Mouse (Mus musculus) retina, postnatal 1 day (tissue): ENCODE results near the gene Sri.
"Not testable (repeated sequence)": the region's sequence is repeated elsewhere in the genome, so short reads cannot be mapped to it uniquely, and the experiment has no call there.

Experiments
- DNase-seq: peaks from one replicate; pipeline ENCODE4 v3.0.0-alpha.2; 2012

Sri gene

DNA sequence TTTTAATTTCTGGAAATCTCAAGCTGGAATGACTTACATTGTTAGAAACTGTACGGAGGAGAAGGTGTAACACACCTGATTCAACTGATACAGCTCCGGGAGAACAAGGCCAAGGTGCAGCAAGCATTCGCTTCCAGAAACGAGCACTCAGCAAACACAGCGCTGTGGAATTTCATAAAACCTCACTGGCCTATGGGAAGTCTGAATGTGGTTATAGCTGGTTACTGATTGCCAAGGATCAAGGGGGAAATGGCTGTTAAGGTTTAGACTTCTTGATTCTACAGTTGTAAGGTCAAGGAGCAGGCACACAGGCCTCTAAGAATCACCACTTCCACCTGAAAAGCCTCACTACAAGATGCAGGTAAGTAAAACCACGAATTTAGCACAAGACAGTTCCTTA, at the start of gene Sri:
Sri (plus strand) TSS at position 224 of the 400 bp plus-strand sequence.
- no peak for DNase-seq

DNA sequence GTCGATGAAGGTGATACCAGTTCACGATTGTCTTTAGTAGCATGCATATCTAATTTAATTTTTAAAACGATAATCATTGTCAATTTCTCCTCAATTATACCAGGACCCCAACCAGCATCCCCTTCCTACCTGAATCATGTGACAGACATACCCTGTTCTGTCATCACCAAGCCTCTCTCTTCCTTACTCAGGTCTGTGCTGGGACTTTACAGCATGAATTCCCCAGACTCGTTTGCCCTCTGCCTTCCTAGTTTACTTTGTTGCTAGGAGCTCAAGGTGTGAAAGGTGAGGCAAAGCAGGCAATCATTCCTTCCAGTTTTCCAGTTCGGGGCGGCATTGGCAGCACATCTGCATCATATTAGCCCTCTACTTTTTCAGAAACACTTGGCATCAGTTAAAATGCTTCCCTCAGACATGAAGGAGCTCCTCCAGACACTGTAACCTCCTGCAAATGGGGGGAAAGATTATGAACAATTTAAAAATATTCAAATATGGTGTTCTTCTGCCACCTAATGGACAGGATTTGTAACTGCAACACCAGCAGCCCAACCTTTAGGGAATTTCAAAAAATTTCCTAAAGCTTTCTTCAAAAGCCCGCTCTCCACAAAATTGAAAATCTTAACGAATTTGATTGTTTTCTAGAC, 49.4 kb upstream of the Sri start:
- DNase-seq, result peak; percentile 57

- no peak for DNase-seq
Observed at GRCm38 (mm10) chr5:7997086-7997485, 48.8 kb upstream of the Sri start.

DNA sequence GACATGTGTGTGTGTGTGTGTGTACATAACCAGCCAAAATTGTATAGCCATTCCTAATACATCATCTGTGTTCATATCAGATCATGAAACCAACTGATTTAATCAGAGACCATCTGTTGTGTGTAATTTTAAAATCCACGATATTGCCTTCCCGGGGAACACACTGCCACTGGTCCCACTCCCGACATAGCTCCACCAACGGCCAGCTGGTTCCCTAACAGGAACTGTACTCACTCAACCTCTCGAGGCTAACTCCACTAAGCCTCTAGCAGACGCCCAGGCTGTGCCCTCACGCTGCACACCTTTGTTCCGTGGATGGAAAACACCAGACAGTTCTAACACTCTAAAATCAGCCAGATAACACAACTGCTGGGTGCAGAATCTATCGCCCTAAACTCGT, 45.4 kb upstream of the Sri start:
- DNase-seq, result no peak

GRCm38 (mm10) chr5:8002827-8003226, 43.1 kb upstream of the Sri start:
- DNase-seq, result no peak

DNA sequence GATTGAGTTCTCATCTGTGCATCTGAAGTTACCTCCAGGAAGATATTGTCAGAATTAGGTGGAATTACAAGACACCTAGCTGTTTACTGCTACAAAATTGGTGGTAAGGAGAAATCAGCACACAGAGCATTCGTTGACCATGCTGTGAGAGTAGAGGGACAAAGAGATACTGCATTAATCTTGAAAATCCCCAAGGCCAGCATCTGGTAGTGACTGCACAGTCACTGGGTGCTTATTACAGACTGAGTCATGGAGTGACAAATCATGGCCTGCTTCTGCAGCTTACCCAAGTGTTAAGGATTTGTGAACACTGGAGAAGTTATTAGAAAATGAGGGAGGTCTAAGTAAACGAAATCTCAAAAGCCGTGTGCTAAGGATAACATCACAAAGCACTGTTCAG, 32.6 kb upstream of the Sri start:
- no peak for DNase-seq

DNA sequence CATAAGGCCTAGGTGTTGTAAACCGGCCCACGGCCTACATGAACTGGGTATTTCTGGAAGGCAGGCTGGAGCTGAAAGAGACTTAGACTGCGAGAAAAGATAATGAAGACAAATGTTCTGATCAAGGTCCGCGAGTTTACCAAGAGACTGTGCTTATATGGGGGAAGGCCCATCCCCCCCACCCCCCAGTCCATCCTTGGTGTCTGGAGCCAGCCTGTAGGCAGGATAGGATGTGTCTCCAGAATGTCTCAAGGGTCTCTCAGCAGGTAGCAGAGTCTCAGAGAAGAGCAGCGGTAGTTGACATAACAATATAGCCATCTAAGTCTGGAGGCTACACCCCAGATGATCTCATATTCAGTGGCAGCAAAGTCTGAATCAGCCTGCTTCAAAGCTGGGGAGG, 11.3 kb upstream of the Sri start:
- not testable (repeated sequence) for DNase-seq

- DNase-seq, result no peak
Observed at GRCm38 (mm10) chr5:8053827-8054226, 7.9 kb downstream of the Sri start.

GRCm38 (mm10) chr5:8055721-8056129, 9.8 kb downstream of the Sri start:
- DNase-seq, result no peak

GRCm38 (mm10) chr5:8056141-8057017, 10.5 kb downstream of the Sri start:
- DNase-seq, result peak; percentile 87

DNA sequence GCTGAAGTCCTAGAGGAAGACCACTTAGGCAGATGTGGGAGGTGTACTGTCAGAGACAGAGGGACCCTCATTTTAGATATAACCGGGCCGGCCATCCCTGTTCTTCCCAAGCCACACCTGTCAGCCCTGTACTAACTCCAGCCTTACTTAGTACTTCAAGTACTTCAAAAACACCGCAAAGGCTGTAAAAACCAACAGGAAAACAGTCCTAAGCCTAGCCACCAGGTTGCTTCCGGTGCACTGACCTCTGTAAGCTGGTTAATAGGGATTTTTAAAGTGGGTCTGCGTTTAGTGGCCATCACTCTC, 11.1 kb downstream of the Sri start:
- no peak for DNase-seq

GRCm38 (mm10) chr5:8058056-8058455, 12.2 kb downstream of the Sri start:
- DNase-seq, result no peak

DNA sequence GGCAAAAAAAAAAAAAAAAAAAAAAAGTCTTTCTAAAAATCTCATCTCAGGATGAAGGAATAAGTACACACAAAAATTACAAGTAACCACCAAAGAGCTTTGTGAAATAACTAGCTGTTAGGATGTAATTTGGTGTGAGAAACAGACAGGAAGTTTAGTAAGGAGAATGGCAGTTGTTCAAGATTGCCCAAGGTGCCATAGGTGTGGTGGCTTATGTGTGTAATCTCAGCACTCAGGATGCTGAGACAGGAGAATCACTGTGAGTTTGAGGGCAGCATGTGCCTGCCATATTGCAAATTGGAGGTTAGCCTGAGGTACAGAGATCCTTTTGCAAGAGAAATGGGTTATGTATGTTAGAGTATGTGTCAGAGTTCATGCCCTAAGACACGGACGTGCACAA, 16.6 kb downstream of the Sri start:
- DNase-seq, result no peak

DNA sequence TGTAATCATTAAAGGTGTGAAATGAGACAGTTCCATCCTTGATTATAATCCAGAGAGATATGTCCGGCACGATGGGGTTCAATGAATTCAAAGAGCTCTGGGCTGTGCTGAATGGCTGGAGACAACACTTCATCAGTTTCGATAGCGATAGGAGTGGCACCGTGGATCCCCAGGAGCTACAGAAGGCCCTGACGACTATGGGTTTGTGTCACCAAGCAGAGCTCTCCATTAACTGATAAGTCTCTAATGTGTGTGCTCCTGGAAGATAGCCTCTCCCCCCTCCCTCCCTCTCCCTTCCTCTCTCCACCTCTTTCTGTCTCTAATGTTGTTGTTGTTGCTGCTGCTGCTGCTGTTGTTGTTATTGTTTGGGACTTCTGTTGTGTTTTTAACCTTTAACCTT, 17.3 kb downstream of the Sri start:
- DNase-seq, result no peak

DNA sequence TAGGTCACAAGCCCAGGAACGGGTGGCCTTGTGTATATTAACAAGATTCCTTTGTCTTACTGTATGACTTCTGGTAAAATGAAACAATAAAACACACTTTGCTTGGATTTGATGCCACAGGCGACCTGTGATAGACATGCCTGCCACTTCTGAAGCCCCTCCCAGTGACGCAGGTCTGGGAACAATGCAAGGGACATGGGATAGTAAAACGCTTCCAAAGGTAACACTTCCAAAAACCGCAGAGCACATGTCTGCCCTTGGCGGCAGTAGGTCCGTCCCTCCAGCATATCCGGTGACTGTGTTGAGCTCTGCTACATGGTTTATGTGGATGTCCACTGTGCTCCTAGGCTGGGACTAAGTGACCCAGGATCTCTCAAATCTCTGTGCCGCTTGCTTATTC, 27.5 kb downstream of the Sri start:
- DNase-seq, result no peak

- no peak for DNase-seq
Observed at GRCm38 (mm10) chr5:8073901-8074561, 28.2 kb downstream of the Sri start.

DNA sequence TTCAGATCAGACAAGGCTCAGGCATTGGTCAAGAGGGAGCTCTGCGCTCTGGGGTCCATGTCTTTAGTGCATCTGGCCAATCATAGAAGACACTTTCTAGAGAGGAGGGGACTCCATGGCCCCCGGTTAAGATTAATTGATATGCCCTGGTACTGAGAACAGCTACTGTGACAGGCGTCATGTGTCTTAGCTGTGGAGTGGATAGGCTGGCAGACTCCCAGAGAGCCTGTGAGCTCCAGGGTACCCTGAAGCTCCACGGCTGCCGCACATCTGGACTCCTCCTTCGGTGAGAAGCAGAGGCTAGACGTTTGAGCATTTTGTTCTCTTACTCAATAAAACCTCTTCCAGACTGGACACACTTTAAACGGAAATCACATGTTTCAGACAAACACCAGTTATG, 31.6 kb downstream of the Sri start:
- DNase-seq, result no peak

- no peak for DNase-seq
Observed at GRCm38 (mm10) chr5:8082800-8083509, 37.1 kb downstream of the Sri start.

DNA sequence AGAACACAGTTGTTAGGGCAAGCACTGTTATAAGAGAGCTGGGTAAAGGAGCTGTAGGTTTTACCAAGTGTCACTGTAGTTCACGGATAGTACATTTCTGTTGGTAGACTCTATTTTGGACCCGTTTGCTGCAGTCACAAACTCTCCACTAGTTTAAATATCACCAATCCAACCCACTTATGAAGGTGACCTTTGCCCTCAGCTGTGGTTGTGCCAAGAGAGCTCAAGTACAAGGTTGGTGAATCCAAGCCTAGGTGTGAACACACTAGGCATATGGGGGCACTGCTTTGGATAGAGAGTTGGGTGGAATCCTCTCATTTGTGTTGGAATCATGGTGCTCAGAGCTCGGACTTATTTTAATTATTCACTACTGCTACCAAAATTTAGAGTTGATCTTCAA, 39.8 kb downstream of the Sri start:
- DNase-seq, result no peak

DNA sequence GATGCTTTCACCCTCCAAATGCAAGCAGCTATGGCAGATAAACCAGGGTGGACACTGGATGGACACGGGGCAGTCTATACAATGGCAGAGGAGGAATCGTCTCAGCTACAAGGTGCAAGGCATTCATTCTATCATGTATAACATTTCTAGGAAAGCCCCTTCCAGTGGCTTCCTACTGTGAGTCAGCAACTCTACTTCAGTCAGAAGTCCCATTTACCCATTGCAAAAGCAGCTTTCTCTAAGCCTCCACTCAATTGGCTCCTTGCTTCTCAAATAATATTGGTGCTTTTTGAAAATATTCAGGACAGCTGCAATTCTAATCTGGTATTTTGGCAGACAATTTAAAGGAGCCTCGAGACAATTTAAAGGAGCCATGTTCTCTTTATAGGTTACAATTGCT, 42.3 kb downstream of the Sri start:
- DNase-seq, result no peak

DNA sequence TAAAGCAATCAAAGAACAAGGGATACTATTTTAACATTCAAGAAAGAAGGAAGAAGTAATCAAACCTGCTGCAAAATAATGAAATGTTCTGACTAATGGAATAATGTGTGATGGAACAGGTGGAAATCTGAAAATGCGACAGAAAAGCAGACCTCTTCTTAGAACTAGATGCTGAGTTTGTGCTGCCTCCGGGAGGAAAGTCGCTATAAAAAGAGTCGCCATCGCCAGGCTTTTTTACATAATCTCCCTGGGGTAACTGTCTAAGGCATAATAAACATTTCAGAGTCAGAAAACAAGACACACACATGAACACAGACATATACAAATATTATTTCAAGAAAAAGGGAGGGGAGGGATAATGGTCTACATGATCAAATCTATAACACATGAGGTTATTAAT, 49.0 kb downstream of the Sri start:
- no peak for DNase-seq

DNA sequence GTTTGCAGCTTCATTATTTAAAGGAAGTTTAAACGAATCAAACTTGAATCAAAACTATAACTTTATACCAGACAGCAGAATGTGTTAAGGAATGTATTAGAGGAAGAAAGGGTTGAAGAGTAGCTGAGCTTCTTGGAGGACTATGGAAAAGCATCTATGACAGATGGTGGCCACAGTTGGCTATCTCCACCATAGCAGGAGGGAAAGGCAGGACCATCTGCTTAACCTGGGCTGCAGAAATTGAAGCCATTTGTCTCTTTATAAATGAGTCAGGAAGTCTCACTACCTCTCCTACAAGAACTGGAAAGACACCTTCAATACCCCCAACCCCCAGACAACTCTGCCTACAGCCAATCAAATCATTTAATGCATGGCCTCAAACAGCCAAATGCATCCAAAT, 49.8 kb downstream of the Sri start:
- no peak for DNase-seq

- no peak for DNase-seq
Observed at GRCm38 (mm10) chr5:8111691-8112090, 65.8 kb downstream of the Sri start.

- no peak for DNase-seq
Observed at GRCm38 (mm10) chr5:8112246-8112645, 66.4 kb downstream of the Sri start.
